8 mouse cellular contexts compared by ENCODE assay signal in the genomic region with DNA sequence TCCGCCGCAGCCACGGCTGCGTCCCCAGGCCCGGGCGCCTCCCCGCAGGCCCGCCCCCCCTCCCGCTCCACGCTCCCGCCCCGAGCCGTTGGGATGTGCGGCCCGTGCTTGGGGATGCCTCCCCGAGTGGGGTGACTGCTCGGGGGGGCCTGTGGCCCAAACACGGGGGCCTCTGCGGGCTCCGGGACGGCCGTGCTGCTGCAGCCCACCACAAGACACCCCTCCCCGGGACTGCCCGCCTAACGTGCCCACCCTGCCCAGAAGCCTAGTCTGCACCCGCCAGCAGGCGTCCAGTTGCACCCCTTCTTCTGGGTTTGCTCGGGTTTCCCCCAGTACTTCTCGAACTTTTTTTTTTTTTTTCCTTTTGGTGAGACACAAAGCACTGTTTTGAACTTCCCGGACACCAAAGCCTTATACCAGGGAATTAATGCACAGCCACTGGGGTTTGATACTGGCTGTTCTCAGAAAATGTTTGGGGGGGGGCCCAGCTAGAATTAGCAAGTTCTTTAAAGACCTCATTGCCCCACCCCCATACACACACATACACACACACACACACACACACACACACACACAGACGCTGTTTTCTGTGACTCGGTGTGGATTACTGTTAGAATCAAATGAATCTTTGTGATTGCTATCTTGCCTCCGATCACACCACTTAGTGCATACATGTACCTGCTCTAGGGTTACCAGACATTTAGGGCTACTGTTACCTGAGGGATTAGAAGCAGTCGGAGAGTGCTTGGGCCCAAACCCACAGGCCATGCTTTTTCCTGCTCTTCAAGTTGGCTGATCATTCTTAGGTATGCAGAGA. TPM values are rescaled to one million over a fixed set of nuclear protein-coding genes. Genes with fewer than 3 reads are reported as not detected.
DNase-seq lines count a peak whose midpoint lies in the region; ATAC-seq and TF ChIP-seq lines count a peak whose summit lies in the region.

No protein-coding gene starts in this region.

- peak; percentile 80 for DNase-seq in heart, adult 11 months
- no peak for DNase-seq in heart, adult 9 months (ENCODE audit: low spot score in 2 of 2)
- peak; percentile 48 for DNase-seq in thymus, adult 2 months
- no peak for DNase-seq in thymus, postnatal 14 days
- DNase-seq in forebrain, postnatal 0 days: no peak
- no peak for DNase-seq in liver, postnatal 0 days
- peak; percentile 61 for DNase-seq in testis, postnatal 10 days (ENCODE audit: low spot score)
- no peak for DNase-seq in urinary bladder, postnatal 14 days (ENCODE audit: low spot score)

- no peak overlapping the region for H3K27ac ChIP-seq in thymus, adult 2 months (ENCODE audit: control insufficient read depth, insufficient read depth, low read length)
- 0 out of 2 replicates have a peak overlapping the region, but pooled peaks have one; percentile 15 for H3K27ac ChIP-seq in forebrain, postnatal 0 days (ENCODE audit: low read depth, low read length)
- peak overlapping the region; percentile 100 for H3K27ac ChIP-seq in liver, postnatal 0 days (ENCODE audit: low read depth)

- H3K4me3 ChIP-seq in thymus, adult 2 months (ENCODE audit: control insufficient read depth, insufficient read depth, low read length): peak overlapping the region; percentile 43
- peak overlapping the region; percentile 73 for H3K4me3 ChIP-seq in forebrain, postnatal 0 days (ENCODE audit: low read depth, low read length)
- peak overlapping the region; percentile 68 for H3K4me3 ChIP-seq in liver, postnatal 0 days (ENCODE audit: low read depth, low read length)

- H3K9me3 ChIP-seq in forebrain, postnatal 0 days (ENCODE audit: low read length): no peaks in the 10 kb centered on the region
- no peaks in the 10 kb centered on the region for H3K9me3 ChIP-seq in liver, postnatal 0 days (ENCODE audit: low read length)

- H3K36me3 ChIP-seq in thymus, adult 2 months (ENCODE audit: control insufficient read depth, insufficient read depth, low read length): peaks cover 21% of the 10 kb centered on the region
- H3K36me3 ChIP-seq in forebrain, postnatal 0 days (ENCODE audit: insufficient read depth): 0 out of 2 replicates have a peak, but pooled peaks cover 3% of the 10 kb centered on the region
- peaks cover 13% of the 10 kb centered on the region for H3K36me3 ChIP-seq in liver, postnatal 0 days (replicated peaks; ENCODE audit: insufficient read depth, low read length)

- no peak for TF ChIP-seq POLR2A in thymus, adult 2 months (IDR thresholded peaks at IDR 0.05; ENCODE audit: control insufficient read depth, extremely low read depth, insufficient read depth, low read length, poor library complexity)

- no peaks in the 10 kb centered on the region for H3K27me3 ChIP-seq in thymus, adult 2 months (ENCODE audit: control insufficient read depth, insufficient read depth, low read length)
- no peaks in the 10 kb centered on the region for H3K27me3 ChIP-seq in forebrain, postnatal 0 days (ENCODE audit: insufficient read depth, low read length)
- H3K27me3 ChIP-seq in liver, postnatal 0 days (ENCODE audit: insufficient read depth, low read length): no peaks in the 10 kb centered on the region

- H3K4me1 ChIP-seq in thymus, adult 2 months (replicated peaks; ENCODE audit: control insufficient read depth, insufficient read depth, low read length): peaks cover 5% of the 10 kb centered on the region
- peaks cover 7% of the 10 kb centered on the region for H3K4me1 ChIP-seq in forebrain, postnatal 0 days (ENCODE audit: insufficient read depth)
- peaks cover 3% of the 10 kb centered on the region; the same call in 1 of the 2 replicates for H3K4me1 ChIP-seq in liver, postnatal 0 days (ENCODE audit: insufficient read depth)

- peak overlapping the region; percentile 97 for H3K4me2 ChIP-seq in forebrain, postnatal 0 days (ENCODE audit: low read depth)
- H3K4me2 ChIP-seq in liver, postnatal 0 days (ENCODE audit: low read depth, low read length): peak overlapping the region; percentile 98

- no peak for TF ChIP-seq CTCF in thymus, adult 2 months (IDR thresholded peaks at IDR 0.05; ENCODE audit: borderline replicate concordance, control insufficient read depth, extremely low read depth, insufficient read depth, low read length, poor library complexity)
- peak; percentile 10; the same call in 1 of the 2 replicates for TF ChIP-seq CTCF in forebrain, postnatal 0 days (IDR thresholded peaks at IDR 0.05; ENCODE audit: low read depth)
- TF ChIP-seq CTCF in liver, postnatal 0 days (IDR thresholded peaks at IDR 0.05; ENCODE audit: low read depth): no peak

- TF ChIP-seq EP300 in liver, postnatal 0 days (IDR thresholded peaks at IDR 0.05; ENCODE audit: low read depth): no peak

- under 1% methylated on average over 32 of the region's 34 CpGs for WGBS in thymus, adult 2 months
- WGBS in forebrain, postnatal 0 days: 5% methylated on average over 28 of the region's 34 CpGs
- WGBS in liver, postnatal 0 days (ENCODE audit: insufficient replicate concordance): 5% methylated on average over 27 of the region's 34 CpGs

- H3K9ac ChIP-seq in forebrain, postnatal 0 days: no peak overlapping the region
- H3K9ac ChIP-seq in liver, postnatal 0 days (replicated peaks): peak overlapping the region; percentile 99

- ATAC-seq in forebrain, postnatal 0 days: peak; percentile 5
- peak; percentile 40 for ATAC-seq in liver, postnatal 0 days

RNA-seq across cellular contexts. Expression of a gene that starts 58.6 kb away (rescaled TPM):
- not detected in 2 replicates for polyA plus RNA-seq in thymus, adult 2 months (2012; rRNA removed)
- total RNA-seq in forebrain, postnatal 0 days (2014; rRNA removed): not detected in 2 replicates
- 2.0 and 5.7 TPM in 2 replicates for polyA plus RNA-seq in forebrain, postnatal 0 days (2015; fragmentation: Nextera tagmentation; extraction: Ambion mirVana)
- 0.42 TPM in 1 of 2 replicates, not detected in the other for polyA plus RNA-seq in liver, postnatal 0 days (2015; fragmentation: Nextera tagmentation; extraction: Ambion mirVana)

Comparison
In these comparisons a context has a peak if more than half of its experiments do, and no peak if none do; other contexts are left out.
1. DNase-seq: peak in heart, adult 11 months (single experiment), thymus, adult 2 months (single experiment) and testis, postnatal 10 days (single experiment); none in heart, adult 9 months (0 of 2), thymus, postnatal 14 days (single experiment), forebrain, postnatal 0 days (single experiment), liver, postnatal 0 days (single experiment) and urinary bladder, postnatal 14 days (single experiment).
2. Peak in every context shown above with its lines, with median percentiles within 50 percentile points of each other: H3K4me3 ChIP-seq.